Mouse (Mus musculus) liver (tissue): Measurements from ENCODE around the gene Etaa1.
"Not testable (repeated sequence)": the region's sequence is repeated elsewhere in the genome, so short reads cannot be mapped to it uniquely, and the experiment has no call there.

Experiments
- DNase-seq: peaks from one replicate; pipeline ENCODE4 v3.0.0-alpha.2; 2020; ENCODE audit warnings: mixed read lengths

Gene Etaa1

DNA sequence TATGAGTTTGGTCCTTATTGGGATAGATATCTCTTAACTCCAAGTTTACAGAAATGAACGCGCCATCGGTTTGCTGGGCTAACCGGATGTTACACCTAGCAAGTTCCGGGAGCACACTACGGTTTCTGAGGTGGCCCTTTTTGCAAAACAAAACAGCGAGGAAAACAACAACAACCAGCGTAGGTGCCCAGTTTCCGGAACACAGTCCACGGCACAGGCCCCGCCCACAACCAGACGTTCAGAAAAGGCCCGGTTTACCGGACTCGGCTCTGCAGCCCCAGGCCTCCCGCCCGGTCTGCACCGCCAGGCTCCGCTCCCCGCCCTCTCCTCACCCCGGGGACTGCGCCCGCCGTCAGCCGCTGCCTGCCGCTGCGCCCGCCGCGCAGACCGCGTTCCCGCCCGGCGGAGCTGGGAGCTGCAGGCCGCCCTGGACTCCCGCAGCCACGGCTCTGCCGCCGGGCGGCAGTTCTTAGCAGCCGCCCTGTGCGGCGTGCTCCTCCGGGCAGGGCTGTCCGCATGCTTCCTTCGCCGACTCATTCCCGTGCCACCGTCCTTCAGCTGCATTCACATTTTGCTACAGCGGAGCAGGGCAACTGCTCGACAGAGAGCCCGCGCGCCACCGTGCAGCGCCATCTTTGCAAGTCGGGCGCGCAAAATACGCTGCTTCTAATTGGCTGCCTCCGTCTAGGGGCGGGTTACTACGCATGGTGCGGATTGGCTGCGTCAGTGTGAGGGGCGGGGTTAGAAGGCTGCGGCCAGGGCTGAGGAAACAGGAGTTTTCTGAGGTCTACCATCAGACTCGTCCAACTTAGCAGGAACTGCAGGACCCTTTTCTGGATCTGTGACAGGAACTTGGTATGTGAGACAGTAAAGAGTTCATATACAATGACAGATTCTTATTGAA, at the start of gene Etaa1:
Etaa1 (minus strand) TSS at position 645 of the 904 bp plus-strand sequence.
- DNase-seq, result peak; percentile 95

- no peak for DNase-seq
Measured at GRCm38 (mm10) chr11:17994151-17994550, 40.5 kb upstream of the Etaa1 start.

- DNase-seq, result no peak
Measured at GRCm38 (mm10) chr11:17992311-17992710, 38.6 kb upstream of the Etaa1 start.

- no peak for DNase-seq
Measured at GRCm38 (mm10) chr11:17983331-17983730, 29.7 kb upstream of the Etaa1 start.

GRCm38 (mm10) chr11:17981246-17981645, 27.6 kb upstream of the Etaa1 start:
- no peak for DNase-seq

GRCm38 (mm10) chr11:17975581-17975980, 21.9 kb upstream of the Etaa1 start:
- DNase-seq, result no peak

- no peak for DNase-seq
Measured at GRCm38 (mm10) chr11:17952791-17953190, 884 bp downstream of the Etaa1 start.

- DNase-seq, result no peak
Measured at GRCm38 (mm10) chr11:17951336-17951735, 2.3 kb downstream of the Etaa1 start.

GRCm38 (mm10) chr11:17939168-17939567, 14.5 kb downstream of the Etaa1 start:
- no peak for DNase-seq

- no peak for DNase-seq
Measured at GRCm38 (mm10) chr11:17937931-17938330, 15.7 kb downstream of the Etaa1 start.

GRCm38 (mm10) chr11:17917905-17918304, 35.8 kb downstream of the Etaa1 start:
- no peak for DNase-seq

DNA sequence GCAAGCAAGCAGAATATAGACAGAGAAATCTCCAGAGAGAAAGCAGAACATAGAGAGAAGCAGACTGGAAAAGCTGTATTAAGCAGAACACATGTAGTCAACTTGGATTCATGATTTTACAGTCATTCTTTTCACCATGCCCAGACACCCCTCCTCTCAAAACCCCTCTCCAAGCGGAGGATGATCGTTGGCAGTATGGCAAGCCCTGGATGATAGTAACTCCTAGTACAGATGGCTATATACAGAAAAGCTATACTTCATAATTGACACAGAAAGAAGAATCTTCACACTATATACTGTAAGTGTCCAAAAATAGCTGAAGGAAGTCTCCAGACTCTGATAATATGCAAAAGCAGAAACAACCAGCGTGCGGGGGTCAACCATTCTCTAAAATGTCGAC, 36.6 kb downstream of the Etaa1 start:
- DNase-seq, result no peak

DNA sequence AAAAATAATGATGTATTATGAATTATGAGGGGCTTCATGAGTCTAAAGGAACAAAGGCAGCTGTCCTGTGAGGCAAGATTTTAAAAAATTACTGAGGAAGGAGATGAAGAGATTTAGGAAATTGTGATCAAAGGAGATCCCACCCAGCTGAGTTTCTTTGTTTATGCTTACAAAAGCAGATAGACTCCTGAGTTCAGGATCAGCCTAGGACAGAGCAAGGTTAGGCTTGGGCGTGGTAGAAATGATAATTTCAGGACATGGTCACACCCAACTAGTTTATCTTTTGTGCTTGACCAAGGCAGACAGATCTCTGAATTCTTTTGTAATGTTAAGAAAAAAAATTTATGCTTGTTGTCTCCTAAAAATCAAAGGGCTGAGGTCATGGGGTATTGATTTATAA, 37.2 kb downstream of the Etaa1 start:
- DNase-seq, result no peak

DNA sequence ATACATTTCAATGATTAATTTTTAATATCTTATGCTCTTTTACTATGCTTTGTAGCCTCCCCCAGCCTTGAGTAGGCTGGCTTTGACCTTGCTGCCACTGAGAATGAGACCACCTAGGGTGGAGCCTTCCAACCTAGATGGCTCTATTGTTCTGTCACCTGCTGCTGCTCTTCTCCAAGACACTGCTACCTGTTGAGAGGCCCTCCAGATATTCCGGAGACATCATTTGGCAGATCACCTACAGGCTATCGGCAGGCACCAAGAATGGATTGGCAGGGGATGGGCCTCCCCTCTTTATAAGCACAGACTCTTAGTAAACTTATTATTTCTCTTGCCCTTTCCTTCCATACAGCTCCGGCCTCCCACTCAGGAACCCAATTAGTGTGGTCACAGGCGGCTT, 52.7 kb downstream of the Etaa1 start:
- DNase-seq, result not testable (repeated sequence)
